Mouse (Mus musculus) thymus, postnatal 10 days (tissue): Measurements from ENCODE around the gene Tex33.

Experiments used
- DNase-seq, 2 experiments: peaks; one replicate each; pipeline ENCODE4 v3.0.0; 2021; ENCODE audit warnings: low spot score in 2 of 2

The Tex33 gene

GRCm38 (mm10) chr15:78414157-78414556 lies 18.4 kb upstream of the Tex33 start:
- no peak for DNase-seq

- DNase-seq = no peak
These were observed 18.0 kb upstream of the Tex33 start for GRCm38 (mm10) chr15:78413719-78414117.

GRCm38 (mm10) chr15:78413083-78413718 lies 17.5 kb upstream of the Tex33 start:
- no peak for DNase-seq

GRCm38 (mm10) chr15:78409570-78410052 lies 13.9 kb upstream of the Tex33 start:
- DNase-seq = no peak

- DNase-seq = peak; percentile 80 to 81
These were observed 10.7 kb upstream of the Tex33 start, which contains the start of gene Mpst for GRCm38 (mm10) chr15:78406293-78406934. Gene Mpst (plus strand): TSS chr15:78406416.

- peak; percentile 54 to 57 for DNase-seq
These were observed 10.0 kb upstream of the Tex33 start, which contains the start of gene Tst for GRCm38 (mm10) chr15:78405517-78406211. Gene Tst (minus strand): TSS chr15:78405907.

- no peak for DNase-seq
These were observed 9.4 kb upstream of the Tex33 start for GRCm38 (mm10) chr15:78405098-78405497.

- DNase-seq = no peak
These were observed 8.2 kb upstream of the Tex33 start for GRCm38 (mm10) chr15:78403896-78404295.

- DNase-seq = no peak
These were observed 7.6 kb upstream of the Tex33 start for GRCm38 (mm10) chr15:78403301-78403741.

GRCm38 (mm10) chr15:78402423-78402822 lies 6.7 kb upstream of the Tex33 start:
- DNase-seq = no peak

GRCm38 (mm10) chr15:78401921-78402320 lies 6.2 kb upstream of the Tex33 start:
- DNase-seq = no peak

- DNase-seq = no peak
These were observed 5.6 kb upstream of the Tex33 start for GRCm38 (mm10) chr15:78401345-78401744.

GRCm38 (mm10) chr15:78390855-78391254 lies 4.9 kb downstream of the Tex33 start:
- peak; percentile 19 to 31 for DNase-seq

- DNase-seq = no peak
These were observed 10.1 kb downstream of the Tex33 start for GRCm38 (mm10) chr15:78385564-78385963.

GRCm38 (mm10) chr15:78384220-78385116 lies 11.2 kb downstream of the Tex33 start:
- DNase-seq = no peak

GRCm38 (mm10) chr15:78383450-78384219 lies 12.1 kb downstream of the Tex33 start:
- DNase-seq = no peak

- DNase-seq = no peak
These were observed 13.6 kb downstream of the Tex33 start for GRCm38 (mm10) chr15:78382115-78382514.

GRCm38 (mm10) chr15:78380741-78381140 lies 15.0 kb downstream of the Tex33 start:
- no peak for DNase-seq

- no peak for DNase-seq
These were observed 15.5 kb downstream of the Tex33 start for GRCm38 (mm10) chr15:78380208-78380607.

- DNase-seq = no peak
These were observed 17.2 kb downstream of the Tex33 start for GRCm38 (mm10) chr15:78378556-78378955.

GRCm38 (mm10) chr15:78377859-78378258 lies 17.9 kb downstream of the Tex33 start:
- DNase-seq = no peak
